Mouse (Mus musculus): ENCODE measurements around the gene Irf2bpl. TPM values are rescaled to one million over a fixed set of nuclear protein-coding genes. Genes with fewer than 3 reads are reported as not detected.

Gene Irf2bpl
- polyA plus RNA-seq, 1 experiment: 0.04 TPM

GRCm38 (mm10) chr12:86903828-86904806 is 19.5 kb upstream of the Irf2bpl start:
- Histone ChIP-seq H3K36me3 (ENCODE audit: control insufficient read depth) (no peaks in the 10 kb centered on the region), H3K4me1 (ENCODE audit: control insufficient read depth) (no peaks in the 10 kb centered on the region; the same call in 1 of the 2 replicates), H3K27me3 (ENCODE audit: control insufficient read depth) (no peaks in the 10 kb centered on the region; the same call in 1 of the 2 replicates), H3K4me3 (replicated peaks) (no peak overlapping the region), H3K9me3 (ENCODE audit: control insufficient read depth, low read length) (no peaks in the 10 kb centered on the region)
- TF ChIP-seq TAL1 (IDR thresholded peaks at IDR 0.05; ENCODE audit: low read length) (no peak), GATA1 (IDR thresholded peaks at IDR 0.05; ENCODE audit: low read length) (no peak)

GRCm38 (mm10) chr12:86899461-86900179 is 15.0 kb upstream of the Irf2bpl start:
- no peaks in the 10 kb centered on the region for H3K27me3 ChIP-seq (ENCODE audit: control insufficient read depth)
- H3K4me1 ChIP-seq (ENCODE audit: control insufficient read depth): peaks cover 19% of the 10 kb centered on the region
- TF ChIP-seq GATA1 (IDR thresholded peaks at IDR 0.05; ENCODE audit: low read length) (no peak), TAL1 (IDR thresholded peaks at IDR 0.05; ENCODE audit: low read length) (no peak)
- no peaks in the 10 kb centered on the region for H3K9me3 ChIP-seq (ENCODE audit: control insufficient read depth, low read length)
- H3K4me3 ChIP-seq (replicated peaks): no peak overlapping the region
- H3K36me3 ChIP-seq (ENCODE audit: control insufficient read depth): no peaks in the 10 kb centered on the region

- H3K4me1 ChIP-seq (ENCODE audit: control insufficient read depth): peaks cover 29% of the 10 kb centered on the region
Measured at GRCm38 (mm10) chr12:86898448-86898847, 13.8 kb upstream of the Irf2bpl start.

GRCm38 (mm10) chr12:86897769-86898273 is 13.2 kb upstream of the Irf2bpl start:
- Histone ChIP-seq H3K27me3 (ENCODE audit: control insufficient read depth) (no peaks in the 10 kb centered on the region), H3K4me1 (ENCODE audit: control insufficient read depth) (peaks cover 35% of the 10 kb centered on the region), H3K4me3 (replicated peaks) (no peak overlapping the region), H3K36me3 (ENCODE audit: control insufficient read depth) (no peaks in the 10 kb centered on the region), H3K9me3 (ENCODE audit: control insufficient read depth, low read length) (no peaks in the 10 kb centered on the region)
- no peak for TF ChIP-seq GATA1 (IDR thresholded peaks at IDR 0.05; ENCODE audit: low read length)
- TF ChIP-seq TAL1 (IDR thresholded peaks at IDR 0.05; ENCODE audit: low read length): no peak

More at GRCm38 (mm10) chr12:86898448-86898847, 13.8 kb upstream of the Irf2bpl start:
- no peak for TF ChIP-seq GATA1 (IDR thresholded peaks at IDR 0.05; ENCODE audit: low read length)
- TF ChIP-seq TAL1 (IDR thresholded peaks at IDR 0.05; ENCODE audit: low read length): no peak
- H3K27me3 ChIP-seq (ENCODE audit: control insufficient read depth): no peaks in the 10 kb centered on the region
- H3K4me3 ChIP-seq (replicated peaks): no peak overlapping the region
- H3K36me3 ChIP-seq (ENCODE audit: control insufficient read depth): no peaks in the 10 kb centered on the region
- no peaks in the 10 kb centered on the region for H3K9me3 ChIP-seq (ENCODE audit: control insufficient read depth, low read length)

- Histone ChIP-seq H3K4me3 (replicated peaks) (no peak overlapping the region), H3K9me3 (ENCODE audit: control insufficient read depth, low read length) (no peaks in the 10 kb centered on the region), H3K27me3 (ENCODE audit: control insufficient read depth) (peaks cover 5% of the 10 kb centered on the region), H3K36me3 (ENCODE audit: control insufficient read depth) (no peaks in the 10 kb centered on the region), H3K4me1 (ENCODE audit: control insufficient read depth) (peaks cover 42% of the 10 kb centered on the region)
- TF ChIP-seq TAL1 (IDR thresholded peaks at IDR 0.05; ENCODE audit: low read length): no peak
- TF ChIP-seq GATA1 (IDR thresholded peaks at IDR 0.05; ENCODE audit: low read length): no peak
Measured at GRCm38 (mm10) chr12:86896921-86897512, 12.4 kb upstream of the Irf2bpl start.

GRCm38 (mm10) chr12:86896441-86896890 is 11.9 kb upstream of the Irf2bpl start:
- no peak overlapping the region for H3K4me3 ChIP-seq (replicated peaks)
- peaks cover 11% of the 10 kb centered on the region for H3K27me3 ChIP-seq (ENCODE audit: control insufficient read depth)
- no peak for TF ChIP-seq TAL1 (IDR thresholded peaks at IDR 0.05; ENCODE audit: low read length)
- no peak for TF ChIP-seq GATA1 (IDR thresholded peaks at IDR 0.05; ENCODE audit: low read length)
- peaks cover 48% of the 10 kb centered on the region for H3K4me1 ChIP-seq (ENCODE audit: control insufficient read depth)
- H3K9me3 ChIP-seq (ENCODE audit: control insufficient read depth, low read length): no peaks in the 10 kb centered on the region
- no peaks in the 10 kb centered on the region for H3K36me3 ChIP-seq (ENCODE audit: control insufficient read depth)

- Histone ChIP-seq H3K4me3 (replicated peaks) (no peak overlapping the region), H3K27me3 (ENCODE audit: control insufficient read depth) (peaks cover 15% of the 10 kb centered on the region), H3K36me3 (ENCODE audit: control insufficient read depth) (no peaks in the 10 kb centered on the region), H3K9me3 (ENCODE audit: control insufficient read depth, low read length) (no peaks in the 10 kb centered on the region), H3K4me1 (ENCODE audit: control insufficient read depth) (peaks cover 48% of the 10 kb centered on the region)
- TF ChIP-seq GATA1 (IDR thresholded peaks at IDR 0.05; ENCODE audit: low read length) (no peak), TAL1 (IDR thresholded peaks at IDR 0.05; ENCODE audit: low read length) (no peak)
Measured at GRCm38 (mm10) chr12:86895703-86896409, 11.3 kb upstream of the Irf2bpl start.

GRCm38 (mm10) chr12:86894841-86895428 is 10.3 kb upstream of the Irf2bpl start:
- Histone ChIP-seq H3K4me3 (replicated peaks) (peak overlapping the region; percentile 67), H3K36me3 (ENCODE audit: control insufficient read depth) (no peaks in the 10 kb centered on the region), H3K27me3 (ENCODE audit: control insufficient read depth) (peaks cover 25% of the 10 kb centered on the region), H3K9me3 (ENCODE audit: control insufficient read depth, low read length) (no peaks in the 10 kb centered on the region), H3K4me1 (ENCODE audit: control insufficient read depth) (peaks cover 48% of the 10 kb centered on the region)
- TF ChIP-seq GATA1 (IDR thresholded peaks at IDR 0.05; ENCODE audit: low read length) (no peak), TAL1 (IDR thresholded peaks at IDR 0.05; ENCODE audit: low read length) (no peak)
